Mouse (Mus musculus) cerebellum, adult 8-10 months (tissue): ENCODE measurements around the gene Fgfr2.

Experiments
- DNase-seq: peaks from one replicate; pipeline ENCODE4 v3.0.0; 2022

Gene Fgfr2

DNA sequence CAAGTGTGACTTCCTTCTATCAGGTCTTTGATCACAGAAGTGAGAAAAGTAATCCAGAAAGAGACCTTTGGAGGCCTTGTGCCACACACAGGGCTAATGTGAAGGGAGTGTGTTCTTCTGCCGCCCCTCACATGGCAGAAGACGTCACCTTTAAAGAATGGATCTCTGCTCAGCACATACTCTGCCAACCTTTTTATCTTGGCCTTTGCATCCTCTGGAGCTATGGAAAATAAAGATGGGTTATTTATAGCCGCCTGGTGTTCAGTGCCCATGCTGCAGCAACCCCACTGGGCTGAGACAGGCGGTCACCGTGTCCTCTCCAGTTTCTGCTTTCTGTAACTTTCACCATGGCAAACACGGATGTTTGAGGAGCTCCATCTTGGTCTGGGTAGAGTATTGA lies 1515.1 kb downstream of the Fgfr2 start:
- no peak for DNase-seq

DNA sequence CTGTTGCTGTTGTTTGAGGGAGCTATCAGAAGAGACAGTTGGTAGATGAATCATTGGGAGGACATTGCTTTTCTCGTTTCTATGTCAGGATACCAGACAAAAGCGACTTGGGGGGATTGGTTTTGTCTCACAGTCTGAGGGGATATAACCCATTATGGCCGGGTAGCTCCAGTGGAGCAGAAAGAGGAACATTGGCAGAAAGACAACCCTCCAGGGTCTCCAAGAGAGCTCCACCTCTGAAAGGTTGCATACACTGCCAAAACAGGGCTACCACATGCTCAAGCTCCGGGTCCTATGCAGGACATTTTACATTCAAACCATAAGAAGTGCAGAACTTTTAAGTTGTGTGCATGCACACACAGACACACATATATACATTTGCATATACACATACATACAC lies 1517.7 kb downstream of the Fgfr2 start:
- no peak for DNase-seq

DNA sequence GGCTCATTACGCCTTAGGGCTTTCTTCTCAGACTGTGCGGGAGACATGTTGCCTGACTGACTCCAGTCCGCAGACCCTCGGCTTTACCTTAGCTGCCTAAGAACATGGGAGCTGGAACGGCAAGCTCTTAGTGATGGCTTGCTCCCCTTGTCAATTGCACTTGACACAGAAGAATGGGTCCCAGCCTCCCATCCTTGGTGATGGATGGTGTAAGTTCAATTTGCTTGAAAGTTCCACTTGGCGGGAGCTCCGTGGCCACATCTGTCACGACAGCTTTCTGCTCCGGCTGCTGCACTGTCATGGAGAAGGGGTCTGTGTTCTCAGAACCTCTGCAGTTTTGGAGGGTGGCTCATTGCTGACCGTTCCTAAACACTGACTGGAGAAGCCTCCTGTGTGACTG lies 1518.2 kb downstream of the Fgfr2 start:
- no peak for DNase-seq

DNA sequence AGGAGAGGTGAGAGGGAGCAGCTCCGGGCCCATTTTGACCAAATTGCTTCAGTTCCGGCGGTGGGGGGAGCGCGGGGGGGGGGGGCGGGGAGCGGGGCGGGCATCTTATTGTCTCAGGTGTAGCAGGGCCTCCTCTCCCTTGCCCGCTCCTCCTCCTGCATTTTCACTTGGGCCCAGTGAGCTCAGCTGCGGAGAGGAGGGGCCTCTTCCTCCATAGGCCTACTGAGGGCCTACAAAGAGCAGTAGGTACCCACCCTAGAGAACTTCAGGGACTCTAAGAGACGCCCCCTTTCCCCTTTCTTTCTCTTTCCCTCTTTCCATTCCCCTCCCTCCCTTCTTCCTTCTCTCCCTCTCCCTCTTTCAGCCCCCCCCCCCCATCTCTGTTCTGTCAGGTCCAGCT lies 1520.0 kb downstream of the Fgfr2 start:
- DNase-seq: no peak

DNA sequence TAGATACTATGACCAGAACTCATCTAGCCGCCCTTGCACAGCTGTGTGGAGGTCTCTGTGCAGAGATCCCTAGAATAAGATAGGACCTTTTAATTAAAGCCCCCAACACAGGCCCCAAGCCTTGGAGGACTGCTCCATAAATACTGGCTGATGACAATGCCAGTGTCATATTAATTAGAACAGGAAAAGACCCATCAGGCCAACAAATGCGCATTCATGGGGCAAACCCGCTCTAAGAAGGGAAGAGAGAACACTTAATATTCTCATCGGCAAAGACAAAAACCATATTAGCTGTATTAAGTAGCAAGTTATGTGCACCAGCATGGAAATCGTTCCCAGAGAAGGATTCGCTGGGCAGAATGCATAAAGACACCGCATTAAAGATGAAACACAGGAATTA lies 1521.0 kb downstream of the Fgfr2 start:
- DNase-seq: no peak

DNA sequence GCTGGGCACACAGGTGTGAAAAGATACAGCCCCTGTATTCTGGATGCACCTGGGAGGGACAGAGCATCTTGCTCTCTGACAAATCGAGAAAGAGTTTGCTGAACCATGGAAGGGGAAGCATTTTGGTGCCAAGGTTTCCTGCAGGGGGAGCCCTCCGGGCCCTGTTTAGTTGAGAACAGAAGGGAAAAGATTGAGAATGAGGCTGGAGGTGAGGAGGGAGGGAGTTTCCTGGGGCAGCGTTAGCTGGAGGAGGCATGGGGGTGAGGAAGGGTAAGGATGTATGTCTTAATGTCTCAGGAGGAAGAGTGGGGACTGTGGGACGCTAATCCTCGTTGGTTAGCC lies 1524.7 kb downstream of the Fgfr2 start:
- DNase-seq: peak; percentile 5

DNA sequence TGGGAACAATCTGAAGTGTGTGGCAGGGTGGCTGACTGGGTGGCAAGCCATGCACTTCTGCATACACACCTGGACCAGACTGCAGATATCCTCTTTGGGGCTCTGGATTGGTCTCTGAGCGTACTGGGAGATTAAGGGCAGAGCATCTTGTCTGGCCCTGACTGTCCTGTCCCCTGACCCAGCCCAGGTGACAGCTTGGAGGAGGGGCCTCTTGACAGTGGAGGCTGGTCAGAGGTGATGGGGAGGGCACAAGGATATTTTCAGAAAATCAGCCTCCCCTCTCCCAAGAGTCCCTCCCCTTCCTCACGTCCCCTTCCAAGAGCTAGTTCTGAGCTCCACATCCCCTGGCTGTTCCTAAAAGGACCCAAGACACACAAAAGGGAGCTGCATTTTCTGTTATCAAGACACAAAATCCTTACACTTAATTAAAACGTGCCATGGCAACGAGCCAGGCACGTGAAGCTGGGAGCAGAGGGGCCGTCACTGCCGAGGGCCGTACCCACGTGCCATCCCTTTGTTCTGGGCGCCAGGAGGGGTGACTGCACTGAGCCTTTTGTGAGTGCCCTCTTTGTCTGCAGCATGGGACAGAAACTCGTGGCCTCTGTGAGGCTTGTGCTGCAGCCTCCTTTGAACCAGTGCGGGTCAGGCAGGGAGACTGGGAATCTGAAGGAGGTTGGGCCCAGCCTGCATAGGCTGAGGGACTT lies 1525.2 kb downstream of the Fgfr2 start:
- DNase-seq: no peak

DNA sequence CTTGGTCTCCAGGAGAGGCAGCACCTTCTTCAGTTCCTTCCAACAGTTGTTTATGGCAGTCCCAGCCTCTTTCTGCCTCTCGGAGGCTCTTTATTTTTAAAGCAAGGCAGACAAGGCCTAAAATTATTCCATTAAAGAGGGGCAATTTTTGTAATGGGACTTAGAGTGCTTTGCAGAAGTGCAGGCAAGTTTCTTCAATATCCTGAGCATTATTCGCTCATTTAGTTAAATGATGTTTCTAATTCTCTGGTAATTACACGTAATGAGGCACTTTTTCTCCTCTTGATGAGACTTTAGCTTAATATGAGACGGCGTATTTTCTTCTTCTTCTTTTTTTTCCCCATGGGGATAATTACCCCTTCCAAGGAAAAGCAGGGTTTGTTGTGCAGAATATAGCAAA lies 1537.6 kb downstream of the Fgfr2 start:
- no peak for DNase-seq

DNA sequence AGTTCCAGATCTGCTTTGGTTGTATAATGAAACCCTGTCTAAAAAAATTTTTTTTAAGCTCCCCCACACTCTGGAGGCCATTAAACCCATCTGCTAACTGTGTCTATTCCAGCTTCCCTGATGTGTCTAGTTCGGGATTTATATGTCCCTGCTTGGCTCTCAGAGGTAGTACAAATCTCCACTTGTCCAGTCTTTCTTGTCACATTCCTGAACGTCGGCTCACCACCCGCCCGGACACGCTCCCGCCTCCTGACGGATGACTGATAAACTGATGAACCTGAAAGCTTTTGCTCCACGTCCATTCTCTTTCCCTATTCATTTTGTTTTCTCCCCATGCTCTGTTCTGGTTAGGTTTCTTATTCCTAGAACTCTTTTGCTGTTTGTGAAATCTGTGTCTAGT lies 1541.0 kb downstream of the Fgfr2 start:
- DNase-seq: no peak

DNA sequence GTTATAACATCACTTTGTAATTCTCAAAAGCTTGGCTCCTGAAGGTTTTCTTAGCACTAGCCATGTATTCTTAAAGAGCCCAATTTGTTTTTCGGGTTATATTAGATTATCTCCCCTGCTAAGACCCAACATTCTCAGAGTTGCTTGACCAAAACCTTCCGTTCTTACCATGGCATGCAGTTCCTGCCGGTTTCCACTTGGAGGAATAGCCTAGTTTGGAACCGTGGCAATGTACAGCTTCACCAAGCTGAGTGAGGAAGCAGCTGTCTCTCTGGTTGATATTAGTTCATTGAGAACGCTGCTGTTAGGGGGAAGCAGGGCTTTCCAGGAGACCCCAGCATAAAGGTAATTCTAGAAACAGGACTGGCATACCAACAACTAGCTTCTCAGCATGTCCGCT lies 1547.9 kb downstream of the Fgfr2 start:
- DNase-seq: no peak

DNA sequence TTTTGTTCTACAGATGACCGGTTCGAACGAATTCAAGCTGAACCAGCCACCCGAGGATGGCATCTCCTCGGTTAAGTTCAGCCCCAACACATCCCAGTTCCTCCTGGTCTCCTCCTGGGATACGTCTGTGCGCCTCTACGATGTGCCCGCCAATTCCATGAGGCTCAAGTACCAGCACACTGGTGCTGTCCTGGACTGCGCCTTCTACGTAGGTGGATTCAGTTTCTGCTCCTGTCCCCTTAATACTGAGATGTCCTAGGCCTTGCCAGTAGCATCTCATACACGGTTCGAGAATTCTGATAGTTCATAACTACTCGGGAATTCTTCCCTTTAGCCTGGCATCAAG lies 1562.5 kb downstream of the Fgfr2 start:
- no peak for DNase-seq

DNA sequence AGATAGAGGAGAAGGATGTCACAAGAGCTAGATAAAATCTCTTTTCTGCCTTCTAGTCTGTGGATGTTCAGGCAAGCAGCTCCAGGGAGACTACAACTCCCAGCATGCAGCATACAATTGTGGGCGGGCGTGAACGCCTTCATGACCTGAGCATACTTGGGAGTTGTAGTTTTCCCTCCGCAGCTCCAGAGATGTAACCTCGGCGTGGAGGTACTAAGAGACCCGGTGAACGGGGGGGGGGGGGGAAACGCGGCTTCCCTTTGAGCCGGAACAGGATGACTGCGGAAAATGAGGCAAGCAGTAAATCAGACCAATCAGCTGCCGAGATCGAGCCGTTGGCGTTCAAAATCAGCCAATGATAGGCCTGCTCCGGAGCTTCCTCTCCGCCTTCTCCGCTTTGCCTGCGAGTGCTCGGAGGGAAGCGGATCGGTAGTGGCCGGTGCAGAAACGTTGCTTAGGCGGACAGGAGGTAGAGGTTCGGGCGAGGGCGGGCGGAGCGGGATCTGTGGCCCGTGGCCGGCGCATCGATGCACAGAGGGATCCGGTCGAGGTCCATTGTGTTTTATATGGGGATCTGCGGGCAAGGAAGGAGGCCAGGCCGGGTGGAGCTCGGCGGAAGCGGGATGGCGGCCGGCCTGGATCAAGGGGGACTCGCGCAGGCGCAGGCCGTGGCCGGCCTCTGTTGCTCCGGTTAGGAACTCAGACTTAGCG lies 1563.0 kb downstream of the Fgfr2 start, which contains the start of gene Bub3:
TSS of gene Bub3 (plus strand) at position 237 of the 711 bp plus-strand sequence.
- DNase-seq: peak; percentile 89

DNA sequence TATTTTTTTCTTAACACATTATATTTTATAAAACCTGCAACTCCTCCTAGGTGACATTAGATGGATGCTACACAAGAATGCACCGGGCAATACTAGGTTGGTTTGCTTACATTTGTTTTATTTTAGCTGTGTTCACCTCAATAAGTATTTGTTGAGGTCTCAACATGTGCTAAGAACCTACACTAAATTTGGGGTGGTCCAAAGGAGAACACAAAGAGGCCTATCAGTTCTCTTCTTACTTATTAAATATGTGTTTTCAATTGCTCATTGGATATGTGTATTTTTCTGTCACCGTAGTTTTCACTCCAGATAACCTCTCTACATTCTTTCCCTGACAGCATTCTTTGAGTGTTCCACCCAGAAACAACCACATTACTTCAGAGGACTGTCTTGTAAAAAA lies 1565.4 kb downstream of the Fgfr2 start:
- DNase-seq: no peak

DNA sequence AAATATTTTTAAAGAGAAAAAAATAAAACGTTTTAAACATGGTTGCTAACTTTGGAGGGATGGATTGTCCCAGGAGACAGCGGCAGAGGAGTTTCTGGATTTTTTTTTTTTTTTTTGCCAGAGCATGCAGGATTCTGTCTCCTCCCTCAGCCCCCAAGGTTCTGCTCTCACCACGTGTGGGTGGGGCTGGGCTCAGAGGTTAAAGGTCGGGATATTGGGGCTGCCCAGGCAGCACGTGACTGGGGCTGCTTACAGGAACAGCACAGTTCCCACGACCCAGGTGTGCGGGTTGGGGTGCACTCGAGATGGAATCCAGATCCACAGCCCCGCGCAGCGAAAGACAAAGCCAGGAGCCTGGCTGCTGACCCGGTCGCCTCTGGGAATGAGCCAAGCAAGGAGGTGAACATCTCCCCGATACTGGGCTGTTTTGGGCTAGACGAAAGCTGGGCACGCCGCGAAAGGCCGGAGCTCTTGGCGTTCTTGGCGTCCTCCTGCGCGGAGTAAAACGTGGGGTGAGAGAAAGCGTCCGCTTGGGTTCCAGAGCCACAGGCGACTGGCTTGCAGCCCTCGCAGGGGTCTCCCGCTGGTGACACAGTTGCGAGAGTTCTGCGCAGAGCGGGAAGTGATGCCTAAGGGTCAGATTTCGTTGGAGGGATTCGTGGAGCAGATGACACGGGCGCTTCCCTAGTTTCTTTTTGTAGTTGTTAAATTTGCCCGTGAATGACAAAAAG lies 1566.4 kb downstream of the Fgfr2 start:
- no peak for DNase-seq

DNA sequence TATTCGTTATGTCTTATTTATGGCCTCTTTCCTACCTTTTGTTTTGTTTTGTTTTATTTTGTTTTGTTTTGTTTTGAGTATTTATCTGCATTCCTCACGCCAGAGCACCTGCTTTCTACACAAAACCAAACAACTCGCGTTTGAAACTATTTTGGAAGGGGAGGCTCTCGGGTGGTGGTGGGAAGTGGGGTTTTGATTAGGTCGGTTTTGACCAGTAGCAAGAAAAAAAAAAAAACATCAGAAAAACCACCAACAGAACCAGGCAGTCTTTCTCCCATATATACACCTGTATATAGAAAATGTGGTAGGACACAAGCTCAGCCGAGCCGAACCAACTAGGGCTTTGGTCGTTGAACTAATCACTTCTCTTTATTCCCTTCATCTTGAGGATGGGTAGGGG lies 1567.0 kb downstream of the Fgfr2 start:
- DNase-seq: no peak

DNA sequence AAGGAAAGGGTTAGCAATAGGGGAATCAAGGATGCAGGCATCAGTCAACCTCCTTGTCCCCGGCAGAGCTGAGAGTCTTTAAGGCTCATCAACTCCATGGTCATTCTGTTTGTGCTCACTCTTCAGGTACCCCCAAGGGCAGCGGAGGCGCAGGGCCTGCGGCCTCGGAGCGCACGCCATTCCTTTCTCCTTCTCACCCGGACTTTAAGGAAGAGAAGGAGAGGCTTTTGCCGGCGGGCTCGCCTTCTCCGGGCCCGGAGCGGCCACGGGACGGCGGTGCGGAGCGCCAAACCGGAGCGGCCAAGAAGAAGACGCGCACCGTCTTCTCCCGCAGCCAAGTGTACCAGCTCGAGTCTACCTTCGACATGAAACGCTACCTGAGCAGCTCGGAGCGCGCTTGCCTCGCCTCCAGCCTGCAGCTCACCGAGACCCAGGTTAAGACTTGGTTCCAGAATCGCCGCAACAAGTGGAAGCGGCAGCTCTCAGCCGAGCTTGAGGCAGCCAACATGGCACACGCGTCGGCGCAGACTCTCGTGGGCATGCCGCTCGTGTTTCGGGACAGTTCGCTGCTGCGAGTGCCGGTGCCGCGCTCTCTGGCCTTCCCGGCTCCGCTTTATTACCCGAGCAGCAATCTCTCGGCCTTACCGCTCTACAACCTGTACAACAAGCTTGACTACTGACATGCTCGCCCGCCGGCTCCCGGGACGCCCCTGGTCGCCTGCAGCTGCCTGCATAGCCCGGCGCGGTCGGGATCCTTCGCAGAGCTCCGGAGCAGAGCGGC lies 1567.7 kb downstream of the Fgfr2 start:
- peak; percentile 35 for DNase-seq

DNA sequence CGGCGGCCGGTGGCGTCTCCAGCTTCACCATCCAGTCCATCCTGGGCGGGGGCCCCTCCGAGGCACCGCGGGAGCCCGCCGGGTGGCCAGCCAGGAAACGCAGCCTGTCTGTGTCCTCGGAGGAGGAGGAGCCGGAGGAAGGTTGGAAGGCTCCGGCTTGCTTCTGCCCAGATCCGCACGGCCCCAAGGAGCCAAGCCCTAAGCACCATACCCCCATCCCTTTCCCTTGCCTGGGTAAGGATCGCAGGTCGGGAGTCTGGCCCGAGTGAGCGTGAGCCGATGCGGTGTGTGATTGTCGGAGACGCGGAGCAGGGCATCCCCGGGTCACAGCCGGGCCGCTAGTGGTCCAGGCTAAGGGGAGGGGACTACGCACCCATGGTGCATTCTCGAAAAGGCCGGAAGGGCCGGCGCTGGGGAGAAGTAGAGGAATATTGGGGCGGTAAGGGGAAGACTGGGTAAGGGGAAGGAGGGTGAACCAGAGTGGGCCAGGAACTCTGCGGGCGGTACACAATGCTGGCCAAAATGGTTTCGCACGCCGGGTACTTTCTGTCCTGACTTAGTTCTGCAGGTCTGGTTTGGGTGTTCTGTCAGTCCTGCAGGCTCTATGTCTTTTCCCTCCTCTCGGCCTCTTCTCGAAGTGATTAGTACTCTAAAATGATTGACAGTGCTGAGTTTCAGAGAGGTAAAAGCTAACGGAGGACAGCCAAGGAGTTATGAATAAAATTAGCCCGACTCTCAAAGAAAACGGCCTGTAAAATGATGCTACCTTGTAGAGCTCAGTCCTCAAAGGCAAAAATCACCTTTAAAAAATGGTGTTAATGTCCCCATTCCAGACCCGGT lies 1568.6 kb downstream of the Fgfr2 start:
- DNase-seq: no peak

DNA sequence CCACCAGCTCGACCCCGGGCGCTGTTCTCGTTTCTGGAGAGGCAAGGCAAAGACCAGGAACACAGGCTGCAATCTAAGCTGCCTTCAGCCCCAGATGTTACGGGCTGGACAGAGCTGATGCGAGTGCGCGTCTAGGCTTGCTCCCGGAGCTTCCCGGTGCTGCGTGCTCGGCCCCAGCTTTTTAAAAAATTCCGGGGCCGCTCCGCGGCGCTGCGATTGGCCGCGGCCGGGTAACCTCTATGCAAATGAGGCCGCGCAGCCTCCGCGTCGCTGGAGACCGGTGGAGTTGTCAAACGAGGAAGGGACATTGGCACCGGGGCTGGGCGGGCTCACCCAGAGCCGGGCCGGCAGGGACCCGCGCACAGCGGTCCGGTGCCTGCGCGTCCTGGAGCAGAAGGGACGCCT lies 1569.4 kb downstream of the Fgfr2 start:
- DNase-seq: no peak

DNA sequence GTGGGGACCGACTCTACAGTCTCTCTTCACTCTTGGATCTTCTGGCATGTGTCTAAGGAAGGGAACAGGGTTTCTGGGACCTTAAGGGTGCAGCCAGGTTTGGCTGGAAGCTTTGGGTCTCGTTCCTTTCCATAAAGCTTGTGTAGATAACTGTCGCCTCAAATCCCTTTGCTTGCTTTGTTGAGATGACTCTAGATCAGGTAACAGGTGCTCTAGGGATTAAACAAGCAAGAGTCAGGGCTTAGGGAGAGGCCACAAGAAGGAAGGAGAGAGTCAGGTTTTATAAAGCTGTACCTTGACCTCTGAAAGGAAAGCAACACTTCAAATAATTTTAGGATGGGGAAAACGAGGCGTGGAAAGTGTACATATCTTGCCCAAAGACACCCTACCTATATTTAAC lies 1570.4 kb downstream of the Fgfr2 start:
- no peak for DNase-seq

DNA sequence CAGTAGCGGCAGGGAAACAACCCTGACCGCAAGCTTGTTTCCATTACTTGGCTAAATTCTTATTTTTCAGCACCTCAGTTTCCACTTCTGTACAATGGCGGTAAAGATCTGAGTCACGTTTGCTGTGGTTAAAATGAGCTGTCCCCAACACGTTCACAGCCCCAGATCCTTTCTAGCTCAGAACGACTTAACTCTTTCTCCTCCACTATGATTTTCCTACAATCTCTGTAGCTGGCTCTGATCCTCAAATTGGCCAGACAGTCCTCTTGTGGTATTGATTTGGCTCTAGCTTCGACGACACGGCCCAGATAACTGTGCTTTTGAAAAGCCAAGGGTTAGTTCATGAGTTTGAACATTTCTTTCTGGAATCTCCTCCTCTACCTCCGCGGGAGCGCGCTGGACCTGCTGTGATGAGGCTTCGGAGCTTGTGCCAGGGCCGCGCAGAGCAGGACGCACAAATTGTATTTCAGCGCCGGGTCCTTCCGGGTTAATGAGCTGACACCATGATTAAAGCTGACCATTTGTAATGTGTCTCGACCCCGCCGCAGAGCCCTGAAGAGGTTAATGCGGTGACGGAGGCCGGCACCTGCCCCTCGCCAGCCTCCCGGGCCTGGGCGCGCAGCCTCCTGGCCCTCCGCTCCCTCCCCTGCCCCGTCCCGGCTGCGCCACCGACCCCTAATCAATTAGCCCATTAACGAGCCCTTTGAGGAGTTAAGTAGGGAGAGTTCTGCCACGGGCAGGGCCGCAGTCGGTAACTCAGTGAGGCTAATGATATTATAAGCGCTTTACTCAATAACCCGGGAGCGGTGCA lies 1571.0 kb downstream of the Fgfr2 start:
- no peak for DNase-seq

DNA sequence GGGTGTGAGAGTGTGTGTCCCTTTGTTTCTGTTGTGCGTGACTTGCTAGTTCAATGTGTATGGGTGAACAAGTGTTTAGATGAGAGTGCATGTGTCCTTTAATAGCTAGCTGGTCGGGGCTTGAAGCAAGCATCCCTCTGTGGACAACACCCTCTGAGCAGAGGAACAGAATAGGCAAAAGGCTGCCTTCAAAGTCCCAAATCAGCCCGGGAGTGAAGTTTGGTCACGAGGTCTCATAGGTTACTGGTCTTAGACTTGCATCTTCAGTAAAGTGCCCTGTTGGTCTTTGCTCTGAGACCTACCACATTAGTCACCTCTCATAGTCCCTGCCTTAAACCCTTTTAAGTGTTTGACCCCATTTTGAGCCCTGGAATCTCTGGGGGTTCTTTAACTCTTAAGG lies 1571.7 kb downstream of the Fgfr2 start:
- no peak for DNase-seq

DNA sequence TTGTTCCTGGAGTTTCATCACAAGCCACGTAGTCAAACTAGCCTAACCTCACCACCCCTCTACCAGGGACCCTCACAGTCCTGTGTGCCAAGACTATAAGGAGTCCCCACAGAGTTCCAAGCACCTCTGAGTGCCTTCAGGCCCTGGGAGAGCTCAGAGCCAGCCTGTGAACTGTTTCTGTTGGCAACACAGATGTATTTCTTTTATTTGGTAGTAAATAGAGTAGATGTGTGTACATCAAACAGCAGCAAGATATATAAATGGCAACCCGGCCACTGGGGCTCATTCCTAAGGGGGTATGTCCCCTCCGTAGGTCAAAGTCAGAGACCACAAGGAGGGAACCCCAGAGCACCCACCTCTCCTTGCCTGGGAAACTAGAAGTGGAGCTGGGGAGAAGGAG lies 1574.7 kb downstream of the Fgfr2 start, which contains the start of gene Hmx2:
TSS of gene Hmx2 (plus strand) at position 301 of the 400 bp plus-strand sequence.
- DNase-seq: no peak
